Mouse (Mus musculus) limb, embryonic 14.5 days (tissue): Measurements from ENCODE around the gene Dynll1. TPM values are rescaled to one million over a fixed set of nuclear protein-coding genes. Genes with fewer than 3 reads are reported as not detected.

Experiments
- ATAC-seq: fragments of 200-750 bp; cut with Nextera tagmentation; 2 replicates; pipeline ENCODE4 v1.8.0; 2017; ENCODE audit warnings: low read depth, moderate number of reproducible peaks, moderate TSS enrichment; ENCODE audit not compliant: low FRiP score
- DNase-seq: peaks from one replicate; pipeline ENCODE4 v3.0.0-alpha.2; 2015; ENCODE audit warnings: low spot score
- H3K27ac ChIP-seq: fragments of 300-500 bp; sonication (generic); replicated peaks from 2 replicates; pipeline ENCODE4 v1.5.1; 2014; ENCODE audit warnings: low read depth, mild to moderate bottlenecking, low read length, moderate library complexity, mixed read lengths
- H3K27me3 ChIP-seq: fragments of 300-500 bp; sonication (generic); 2 replicates; pipeline ENCODE4 v1.6.1; 2014; ENCODE audit warnings: low read length, mixed read lengths; ENCODE audit not compliant: control insufficient read depth, insufficient read depth
- H3K36me3 ChIP-seq: fragments of 300-500 bp; sonication (generic); 2 replicates; pipeline ENCODE4 v1.6.1; 2014; ENCODE audit warnings: mild to moderate bottlenecking, low read length, moderate library complexity, mixed read lengths; ENCODE audit not compliant: control insufficient read depth, insufficient read depth
- H3K4me1 ChIP-seq: fragments of 300-500 bp; sonication (generic); 2 replicates; pipeline ENCODE4 v1.6.1; 2014; ENCODE audit warnings: antibody characterized with exemption, low read length, mixed read lengths; ENCODE audit not compliant: control insufficient read depth, insufficient read depth
- H3K4me2 ChIP-seq: fragments of 300-500 bp; sonication (generic); replicated peaks from 2 replicates; pipeline ENCODE4 v1.6.1; 2014; ENCODE audit warnings: low read depth, mild to moderate bottlenecking, low read length, moderate library complexity; ENCODE audit not compliant: severe bottlenecking
- H3K4me3 ChIP-seq: fragments of 300-500 bp; sonication (generic); replicated peaks from 2 replicates; pipeline ENCODE4 v1.5.1; 2014; ENCODE audit warnings: low read length
- H3K9ac ChIP-seq: fragments of 300-500 bp; sonication (generic); 2 replicates; pipeline ENCODE4 v1.6.1; 2014; ENCODE audit warnings: mild to moderate bottlenecking, low read depth, low read length, moderate library complexity; ENCODE audit not compliant: severe bottlenecking
- H3K9me3 ChIP-seq: fragments of 300-500 bp; sonication (generic); 2 replicates; pipeline ENCODE4 v1.6.1; 2016; ENCODE audit warnings: low read length; ENCODE audit not compliant: control insufficient read depth
- POLR2A ChIP-seq: fragments of 200-500 bp; IDR thresholded peaks from 2 replicates; pipeline ENCODE4 v1.8.0; 2012; ENCODE audit warnings: inconsistent platforms, mild to moderate bottlenecking, moderate library complexity, borderline replicate concordance; ENCODE audit not compliant: insufficient read depth, insufficient read length; ENCODE audit errors: extremely low read depth
- WGBS: fragments of 180-500 bp; shearing (Covaris S2); extraction: QIAGEN DNeasy Blood & Tissue Kit; methylation state at CpG from one replicate; pipeline ENCODE4 v1.1.7; 2014; 5-methylcytosine and 5-hydroxymethylcytosine counted together
- polyA plus RNA-seq, 2 experiments: library from polyadenylated mRNA; depleted of rRNA in 1 of 2; stranded (reverse) in 1 of 2; unstranded in 1 of 2; fragments of >200 nt; fragmentation: Nextera tagmentation in 1 of 2; extraction: Ambion mirVana in 1 of 2; gene quantifications; 2 replicates each; pipeline versions ENCODE4 v1.2.1 to v1.2.3; 2012 to 2014

Dynll1 gene
- polyA plus RNA-seq, 2 experiments: 1,052 to 1,814 TPM

DNA sequence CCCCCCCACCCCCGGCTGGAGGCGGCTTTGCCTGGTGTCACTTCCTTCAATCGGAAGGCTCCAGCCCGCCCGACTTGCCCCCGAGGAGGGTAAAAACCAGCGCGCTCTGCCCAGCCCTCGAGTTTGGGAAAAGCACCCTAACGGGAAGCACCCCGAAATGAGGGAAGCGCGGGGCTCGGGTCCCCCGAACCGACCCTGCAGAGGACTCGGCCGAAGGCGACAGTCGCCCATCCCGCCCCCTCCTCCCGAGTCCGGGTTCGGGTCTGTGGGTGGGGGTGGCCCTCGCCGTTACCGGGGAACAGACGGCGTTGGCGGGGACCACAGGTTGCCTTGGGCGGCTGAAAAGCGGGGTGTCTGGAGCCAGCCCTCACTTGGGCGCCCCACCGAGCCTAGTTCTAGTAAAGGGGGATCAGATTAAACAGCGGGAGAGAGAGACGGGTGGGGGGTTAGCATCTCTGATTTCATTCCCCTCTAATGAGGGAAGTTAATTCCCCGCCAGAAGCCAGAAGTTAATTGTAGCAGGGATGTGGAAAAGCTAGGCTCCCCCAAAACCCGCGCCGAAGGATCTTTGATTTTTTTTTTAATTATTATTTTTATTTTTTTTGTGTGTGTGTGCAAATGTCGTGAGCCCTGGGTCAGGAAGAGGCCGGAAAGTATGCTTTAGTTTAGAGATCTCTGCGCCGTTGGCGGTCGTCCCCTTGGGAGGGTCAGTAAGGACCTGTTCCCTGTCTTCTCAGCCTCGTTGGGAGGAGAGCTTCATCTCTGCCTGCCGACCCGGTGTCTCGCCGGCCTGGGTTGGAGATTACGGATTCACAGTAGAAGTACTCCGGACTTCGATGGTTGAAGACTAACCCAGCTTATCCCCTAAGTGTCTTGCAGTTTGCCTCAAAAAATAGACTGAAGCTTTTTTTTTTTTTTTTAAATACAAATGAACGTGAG is 27.1 kb upstream of the Dynll1 start:
- DNase-seq: no peak
- no peak for TF ChIP-seq POLR2A
- peaks cover 33% of the 10 kb centered on the region for H3K36me3 ChIP-seq
- peak overlapping the region; percentile 88 for H3K27ac ChIP-seq
- ATAC-seq: peak; percentile 16; the same call in 1 of the 2 replicates
- WGBS: under 1% methylated on average over 49 of the region's 55 CpGs
- H3K4me1 ChIP-seq: peaks cover 19% of the 10 kb centered on the region
- peak overlapping the region; percentile 97 for H3K4me3 ChIP-seq
- H3K9ac ChIP-seq: peak overlapping the region; percentile 95
- peak overlapping the region; percentile 71 for H3K4me2 ChIP-seq
- H3K9me3 ChIP-seq: no peaks in the 10 kb centered on the region
- H3K27me3 ChIP-seq: no peaks in the 10 kb centered on the region

DNA sequence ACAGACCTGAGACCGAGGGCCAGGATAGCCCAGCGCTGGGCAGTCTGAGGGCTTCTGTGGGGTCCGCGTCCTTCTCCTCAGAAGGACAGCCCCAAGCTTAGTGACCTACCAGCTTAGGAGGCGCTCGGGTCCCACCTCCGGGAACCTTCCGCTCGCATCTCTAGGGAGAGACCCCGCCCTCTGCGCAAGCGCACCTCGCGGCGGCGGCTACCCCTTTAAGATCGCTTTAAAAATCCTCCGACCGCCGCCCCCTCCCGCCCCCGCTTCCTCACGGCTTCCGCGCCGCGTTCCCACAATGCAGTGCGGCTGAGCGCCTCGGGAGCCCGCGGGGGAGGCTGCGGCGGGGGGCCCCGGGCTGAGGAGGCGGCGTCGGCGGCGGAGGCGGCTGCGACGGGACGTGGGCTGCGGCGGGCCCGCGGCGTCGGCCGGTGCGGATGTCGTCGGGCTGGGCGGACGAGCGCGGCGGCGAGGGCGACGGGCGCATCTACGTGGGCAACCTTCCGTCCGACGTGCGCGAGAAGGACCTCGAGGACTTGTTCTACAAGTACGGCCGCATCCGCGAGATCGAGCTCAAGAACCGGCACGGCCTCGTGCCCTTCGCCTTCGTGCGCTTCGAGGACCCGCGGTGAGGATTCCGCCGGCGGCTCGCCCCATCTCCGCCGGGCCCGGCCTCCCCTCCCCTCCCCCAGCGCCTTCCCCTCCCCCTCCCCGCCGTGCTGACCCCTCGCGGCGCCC is 26.2 kb upstream of the Dynll1 start, which contains the start of gene Srsf9:
Gene Srsf9, plus strand, starts transcription at position 303 of the 735 bp plus-strand sequence.
- peak within 1 kb of the TSS; percentile 97 for H3K4me3 ChIP-seq
- peak; percentile 90 for DNase-seq
- WGBS: under 1% methylated on average over 57 of the region's 97 CpGs
- H3K4me2 ChIP-seq: peak within 1 kb of the TSS; percentile 71
- 0 out of 2 replicates have a peak, but pooled peaks have one; percentile 28 for TF ChIP-seq POLR2A
- H3K36me3 ChIP-seq: peaks cover 25% of the 10 kb centered on the region
- peak within 1 kb of the TSS; percentile 95 for H3K9ac ChIP-seq
- H3K4me1 ChIP-seq: peaks cover 19% of the 10 kb centered on the region
- H3K27me3 ChIP-seq: no peaks in the 10 kb centered on the region
- H3K27ac ChIP-seq: peak within 1 kb of the TSS; percentile 88
- no peaks in the 10 kb centered on the region for H3K9me3 ChIP-seq
- peak; percentile 92 for ATAC-seq

DNA sequence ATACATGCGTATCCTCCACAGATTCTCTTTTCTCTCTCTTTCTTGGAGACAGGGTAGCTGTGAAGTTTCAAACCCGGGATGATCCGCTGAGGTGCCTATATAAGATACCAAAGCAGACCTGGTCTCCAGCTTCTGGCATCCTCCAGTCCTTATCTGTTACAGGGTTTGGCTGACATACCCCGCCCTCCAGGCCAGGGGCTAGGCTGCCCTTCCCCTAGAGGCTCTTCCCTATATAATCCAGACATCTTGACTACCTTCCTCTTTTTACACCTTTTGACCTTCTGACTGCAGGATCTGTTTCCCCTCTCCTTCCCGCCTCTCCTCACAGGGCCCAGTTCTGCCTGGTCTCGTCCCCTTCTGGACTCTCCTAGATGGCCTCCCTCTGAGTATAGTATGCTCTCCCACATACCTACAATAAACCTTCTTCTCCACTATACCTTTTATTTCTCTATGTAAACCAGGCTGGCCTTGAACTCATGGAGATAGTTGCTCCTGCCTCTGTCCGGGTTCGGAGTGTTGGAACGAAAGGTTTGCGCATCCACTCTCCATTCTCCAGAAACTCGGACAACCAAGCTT is 25.5 kb upstream of the Dynll1 start:
- Histone ChIP-seq H3K27ac (peak overlapping the region; percentile 88), H3K4me2 (peak overlapping the region; percentile 51), H3K9me3 (no peaks in the 10 kb centered on the region), H3K9ac (peak overlapping the region; percentile 95), H3K27me3 (no peaks in the 10 kb centered on the region), H3K36me3 (peaks cover 18% of the 10 kb centered on the region), H3K4me1 (peaks cover 19% of the 10 kb centered on the region), H3K4me3 (peak overlapping the region; percentile 97)
- no peak for DNase-seq
- WGBS: 21% methylated on average over 11 of the region's 11 CpGs
- ATAC-seq: 0 out of 2 replicates have a peak, but pooled peaks have one; percentile 13
- TF ChIP-seq POLR2A: no peak

DNA sequence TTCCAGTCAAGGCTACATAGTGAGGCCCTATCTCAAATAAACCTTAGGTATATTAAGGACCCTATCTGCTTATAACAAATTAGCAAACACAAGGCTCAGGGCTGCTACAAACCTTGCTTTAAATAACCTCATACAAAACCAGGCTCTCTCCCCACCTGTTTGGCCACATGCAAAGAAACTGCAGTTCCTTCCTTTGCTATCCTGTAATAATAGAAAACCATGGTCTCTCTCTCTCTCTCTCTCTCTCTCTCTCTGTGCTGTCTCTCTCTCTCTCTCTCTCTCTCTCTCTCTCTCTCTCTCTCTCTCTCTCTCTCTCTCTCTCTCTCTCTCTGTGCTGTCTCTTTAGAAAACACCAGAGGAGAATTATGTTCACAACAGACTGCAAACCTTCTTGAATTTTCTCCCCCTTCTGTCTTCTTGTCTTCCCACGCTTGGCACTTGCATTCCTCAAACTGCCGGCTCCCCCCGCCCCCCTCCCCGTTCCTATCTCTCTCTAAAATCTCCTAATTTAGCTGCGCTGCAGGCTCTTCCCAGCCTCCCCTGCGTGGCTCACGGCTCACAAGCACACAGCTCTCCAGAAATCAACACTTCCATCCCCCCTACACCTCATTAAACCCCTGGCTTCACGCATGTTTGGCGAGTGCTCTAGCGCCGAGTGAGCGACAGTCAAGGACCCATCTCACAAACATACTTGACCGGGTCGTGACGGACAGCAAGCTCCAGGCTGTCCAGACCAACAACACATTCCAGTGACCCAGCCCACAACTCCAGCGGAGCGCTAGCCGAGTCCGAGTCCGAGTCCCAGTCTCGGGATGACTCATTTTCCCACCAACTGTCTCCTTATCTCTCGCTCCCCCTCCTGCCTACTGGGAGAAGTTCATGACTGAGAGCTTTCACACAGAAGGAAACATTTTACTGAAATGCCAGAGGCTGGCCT is 18.5 kb upstream of the Dynll1 start:
- Histone ChIP-seq H3K9me3 (no peaks in the 10 kb centered on the region), H3K4me1 (peaks cover 33% of the 10 kb centered on the region), H3K9ac (peak overlapping the region; percentile 53), H3K27ac (peak overlapping the region; percentile 61; the same call in 1 of the 2 replicates), H3K27me3 (no peaks in the 10 kb centered on the region), H3K36me3 (no peaks in the 10 kb centered on the region), H3K4me2 (peak overlapping the region; percentile 84), H3K4me3 (peak overlapping the region; percentile 38)
- WGBS: under 1% methylated on average over 22 of the region's 22 CpGs
- DNase-seq (peak; percentile 84), ATAC-seq (peak; percentile 79)
- no peak for TF ChIP-seq POLR2A
